8 mouse cellular contexts compared by ENCODE assay signal in the genomic region with DNA sequence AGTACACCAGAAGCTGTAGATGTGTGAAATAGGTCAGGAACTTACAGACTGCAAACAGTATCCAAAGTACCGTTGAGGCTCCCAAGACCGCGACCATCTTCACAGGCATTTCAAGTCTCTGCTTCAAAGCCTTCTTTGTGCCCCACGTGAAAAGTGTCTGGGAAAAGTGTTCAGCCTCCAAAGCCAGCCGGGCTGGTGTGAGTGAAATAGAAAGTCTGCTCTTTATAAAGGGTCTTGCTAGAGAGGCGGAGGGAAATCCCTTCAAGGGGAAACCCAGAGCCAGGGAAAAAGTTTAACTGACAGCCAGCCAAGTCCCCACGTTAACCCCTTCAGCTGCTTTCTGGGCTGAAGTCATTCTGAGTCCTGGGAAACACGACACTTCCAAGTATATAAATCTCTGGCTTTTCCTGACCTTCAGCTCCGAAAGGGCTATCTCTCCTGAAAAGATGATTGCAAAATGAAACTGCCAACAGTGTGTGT. TPM values are rescaled to one million over a fixed set of nuclear protein-coding genes. Genes with fewer than 3 reads are reported as not detected.
DNase-seq lines count a peak whose midpoint lies in the region; ATAC-seq lines count a peak whose summit lies in the region.

Vcam1 (minus strand) TSS at position 430 of the 480 bp plus-strand sequence.

- under 1% methylated on average over 9 of the region's 9 CpGs for WGBS in embryonic facial prominence, embryonic 14.5 days
- WGBS in limb, embryonic 12.5 days = 4% methylated on average over 9 of the region's 9 CpGs
- WGBS in midbrain, embryonic 13.5 days = 2% methylated on average over 9 of the region's 9 CpGs

- peak; percentile 24 to 36 for DNase-seq in cerebellum, postnatal 4 days (ENCODE audit: low spot score in 2 of 2)
- DNase-seq in cerebellum, adult 18-20 months = no peak
- DNase-seq in embryonic facial prominence, embryonic 14.5 days (ENCODE audit: low spot score) = peak; percentile 91
- DNase-seq in heart, adult 8-10 months (ENCODE audit: low spot score) = peak; percentile 64
- DNase-seq in kidney, adult 11 months = peak; percentile 23
- DNase-seq in testis, postnatal 10 days (ENCODE audit: low spot score) = peak; percentile 59

- H3K9me3 ChIP-seq in embryonic facial prominence, embryonic 14.5 days (ENCODE audit: control insufficient read depth, low read length) = no peaks in the 10 kb centered on the region
- H3K9me3 ChIP-seq in limb, embryonic 12.5 days = no peaks in the 10 kb centered on the region
- H3K9me3 ChIP-seq in midbrain, embryonic 13.5 days = no peaks in the 10 kb centered on the region

- H3K4me3 ChIP-seq in embryonic facial prominence, embryonic 14.5 days (ENCODE audit: low read depth, low read length) = peak within 1 kb of the TSS; percentile 44
- H3K4me3 ChIP-seq in limb, embryonic 12.5 days (replicated peaks) = peak within 1 kb of the TSS; percentile 50
- peak within 1 kb of the TSS; percentile 38 for H3K4me3 ChIP-seq in midbrain, embryonic 13.5 days (replicated peaks)

- peaks cover under 1% of the 10 kb centered on the region; the same call in 1 of the 2 replicates for H3K36me3 ChIP-seq in embryonic facial prominence, embryonic 14.5 days (ENCODE audit: control insufficient read depth, insufficient read depth, low read length)
- peaks cover 2% of the 10 kb centered on the region for H3K36me3 ChIP-seq in limb, embryonic 12.5 days
- peaks cover under 1% of the 10 kb centered on the region; the same call in 1 of the 2 replicates for H3K36me3 ChIP-seq in midbrain, embryonic 13.5 days

- ATAC-seq in embryonic facial prominence, embryonic 14.5 days (ENCODE audit: low read depth) = peak; percentile 74
- ATAC-seq in limb, embryonic 12.5 days (ENCODE audit: insufficient number of reproducible peaks, insufficient read depth, low FRiP score, low TSS enrichment, low read depth) = peak; percentile 80
- ATAC-seq in midbrain, embryonic 13.5 days = peak; percentile 78

- H3K27me3 ChIP-seq in embryonic facial prominence, embryonic 14.5 days (replicated peaks; ENCODE audit: control insufficient read depth, insufficient read depth, low read length) = no peaks in the 10 kb centered on the region
- no peaks in the 10 kb centered on the region for H3K27me3 ChIP-seq in limb, embryonic 12.5 days
- no peaks in the 10 kb centered on the region for H3K27me3 ChIP-seq in midbrain, embryonic 13.5 days

- H3K9ac ChIP-seq in embryonic facial prominence, embryonic 14.5 days (ENCODE audit: low read depth, low read length) = peak within 1 kb of the TSS; percentile 63
- peak within 1 kb of the TSS; percentile 62 for H3K9ac ChIP-seq in limb, embryonic 12.5 days (replicated peaks)
- H3K9ac ChIP-seq in midbrain, embryonic 13.5 days (replicated peaks) = peak within 1 kb of the TSS; percentile 43; the same call in 1 of the 2 replicates

- peak within 1 kb of the TSS; percentile 66 for H3K4me2 ChIP-seq in embryonic facial prominence, embryonic 14.5 days (ENCODE audit: low read depth, low read length)
- H3K4me2 ChIP-seq in limb, embryonic 12.5 days = peak within 1 kb of the TSS; percentile 65
- peak within 1 kb of the TSS; percentile 52 for H3K4me2 ChIP-seq in midbrain, embryonic 13.5 days (replicated peaks)

- peaks cover 14% of the 10 kb centered on the region for H3K4me1 ChIP-seq in embryonic facial prominence, embryonic 14.5 days (ENCODE audit: control insufficient read depth, insufficient read depth, low read length)
- H3K4me1 ChIP-seq in limb, embryonic 12.5 days (replicated peaks) = peaks cover 19% of the 10 kb centered on the region
- H3K4me1 ChIP-seq in midbrain, embryonic 13.5 days (replicated peaks) = peaks cover 30% of the 10 kb centered on the region

- H3K27ac ChIP-seq in embryonic facial prominence, embryonic 14.5 days (replicated peaks; ENCODE audit: low read depth, low read length) = peak within 1 kb of the TSS; percentile 68
- H3K27ac ChIP-seq in limb, embryonic 12.5 days = peak within 1 kb of the TSS; percentile 87
- H3K27ac ChIP-seq in midbrain, embryonic 13.5 days = peak within 1 kb of the TSS; percentile 72

RNA-seq across cellular contexts. Expression of gene Vcam1, which starts in this region (rescaled TPM):
- polyA plus RNA-seq in embryonic facial prominence, embryonic 14.5 days (2014; fragmentation: Nextera tagmentation; extraction: Ambion mirVana) = 64.7 and 75.6 TPM in 2 replicates
- total RNA-seq in heart, adult 8-10 months (2022) = 10 to 100 TPM; 16.0 to 19.8 (median 16.5) TPM
- polyA plus RNA-seq in limb, embryonic 12.5 days (2016; fragmentation: Nextera tagmentation; extraction: Ambion mirVana) = 77.8 and 87.7 TPM in 2 replicates
- 38.5 and 44.4 TPM in 2 replicates for polyA plus RNA-seq in midbrain, embryonic 13.5 days (2015; fragmentation: Nextera tagmentation; extraction: Ambion mirVana)

Comparison
In these comparisons a context has a peak if more than half of its experiments do, and no peak if none do; other contexts are left out.
1. DNase-seq: peak in cerebellum, postnatal 4 days (2 of 2), embryonic facial prominence, embryonic 14.5 days (single experiment), heart, adult 8-10 months (single experiment), kidney, adult 11 months (single experiment) and testis, postnatal 10 days (single experiment); none in cerebellum, adult 18-20 months (0 of 2).
2. Peak in every context shown above with its lines, with median percentiles within 50 percentile points of each other: ATAC-seq, H3K27ac ChIP-seq, H3K4me2 ChIP-seq, H3K4me3 ChIP-seq and H3K9ac ChIP-seq.